Mouse (Mus musculus) kidney, postnatal 14 days (tissue): ENCODE results near the gene Ift43.

Experiments
- DNase-seq: peaks from one replicate; pipeline ENCODE4 v3.0.0; 2022; ENCODE audit warnings: mixed read lengths

Gene Ift43

DNA sequence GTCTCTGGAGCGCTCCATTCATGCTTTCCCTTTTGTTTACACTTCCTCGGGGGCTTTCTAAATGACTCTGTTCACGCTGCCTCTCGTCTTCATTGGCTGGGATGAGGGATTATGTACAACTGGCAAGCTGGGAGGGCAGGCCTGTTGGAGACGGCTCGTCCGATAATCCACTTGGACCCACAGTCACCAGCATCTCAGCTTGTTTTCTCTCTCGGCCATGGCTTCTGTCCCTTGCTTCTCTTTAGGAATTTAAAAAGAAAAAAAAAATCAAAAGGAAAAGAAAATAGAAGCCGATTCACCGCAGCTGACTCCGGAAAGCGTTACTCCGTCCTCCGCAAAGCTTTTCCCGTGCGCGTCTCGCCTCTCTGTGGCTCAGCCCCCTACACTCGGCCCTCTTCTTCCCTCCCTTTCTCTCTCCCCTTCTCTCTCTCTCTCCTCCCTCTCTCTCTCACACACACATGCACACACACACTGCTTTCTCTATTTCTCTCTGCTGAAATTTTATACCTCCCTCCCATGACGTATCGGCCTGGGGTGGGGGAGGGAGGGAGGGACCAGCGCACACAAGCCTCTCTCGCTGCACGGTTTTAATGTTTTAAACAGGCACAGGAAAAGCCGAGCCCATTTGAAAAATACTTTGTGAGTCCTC, 3.7 kb upstream of the Ift43 start, which contains the start of gene Tgfb3:
Gene Tgfb3 (minus strand): TSS at position 489 of the 649 bp plus-strand sequence.
- peak; percentile 63 for DNase-seq

- DNase-seq: peak; percentile 95
Measured at GRCm38 (mm10) chr12:86079202-86079667, 3.1 kb upstream of the Ift43 start.

DNA sequence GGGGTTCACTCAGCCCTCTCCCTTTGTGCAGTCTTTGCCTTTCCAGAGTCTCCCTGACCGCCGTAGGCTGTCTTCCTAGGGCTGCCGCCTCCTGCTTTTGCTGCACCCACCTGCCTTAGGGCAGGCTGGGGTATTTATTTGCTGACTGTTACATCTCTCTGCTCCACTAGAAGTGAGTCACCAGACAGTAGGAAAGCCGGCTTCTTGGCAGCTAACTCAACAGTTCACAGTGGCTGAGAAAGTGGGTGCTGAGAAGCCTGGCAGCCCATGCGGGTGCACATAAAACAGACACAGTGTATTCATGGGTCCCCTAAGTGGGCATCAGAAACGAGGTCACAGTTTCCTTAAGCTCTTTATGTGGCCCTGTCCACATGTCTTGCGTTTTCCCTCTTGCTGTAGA, 3.5 kb downstream of the Ift43 start:
- DNase-seq: no peak

DNA sequence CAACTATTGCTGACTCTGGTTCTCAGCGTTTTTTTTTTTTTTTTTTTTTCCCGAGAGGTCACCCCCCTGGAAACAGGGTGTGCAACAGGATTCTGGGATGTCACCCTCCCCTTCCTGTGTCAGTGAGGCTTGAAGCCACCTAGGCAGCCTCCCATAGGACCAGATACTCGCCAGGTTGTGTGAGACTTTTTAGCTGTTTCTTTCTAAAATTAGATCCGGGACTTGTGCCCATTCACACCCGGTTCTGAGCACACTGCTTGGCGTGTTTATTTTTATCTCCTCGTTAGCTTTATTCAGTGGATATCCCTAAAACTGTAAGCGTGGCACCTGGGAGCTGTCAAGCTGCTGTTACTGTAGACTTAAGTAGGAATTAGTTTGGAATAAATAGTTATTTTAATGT, 4.2 kb downstream of the Ift43 start:
- DNase-seq: no peak

GRCm38 (mm10) chr12:86088042-86088441, 5.7 kb downstream of the Ift43 start:
- DNase-seq: peak; percentile 66

DNA sequence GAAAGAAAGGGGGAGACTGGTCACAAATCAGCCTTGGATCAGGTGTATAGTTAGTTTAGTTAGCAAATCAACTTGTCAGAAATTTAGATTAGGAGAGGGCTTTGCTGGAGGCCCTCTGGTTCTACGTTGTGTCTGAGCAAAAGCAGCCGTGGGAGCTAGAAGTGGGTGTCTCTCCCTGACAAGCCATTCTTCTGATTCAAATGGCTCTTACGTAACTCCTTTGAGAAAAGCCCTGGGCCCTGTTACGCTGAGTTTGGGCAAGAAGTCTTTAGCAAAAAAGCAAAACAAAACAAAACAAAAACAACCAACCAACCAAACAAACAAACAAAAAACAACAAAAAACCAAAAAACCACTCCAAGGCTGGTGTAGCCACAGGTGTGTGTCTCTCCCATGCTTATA, 8.4 kb downstream of the Ift43 start:
- no peak for DNase-seq

- peak; percentile 60 for DNase-seq
Measured at GRCm38 (mm10) chr12:86091601-86092132, 9.3 kb downstream of the Ift43 start.

DNA sequence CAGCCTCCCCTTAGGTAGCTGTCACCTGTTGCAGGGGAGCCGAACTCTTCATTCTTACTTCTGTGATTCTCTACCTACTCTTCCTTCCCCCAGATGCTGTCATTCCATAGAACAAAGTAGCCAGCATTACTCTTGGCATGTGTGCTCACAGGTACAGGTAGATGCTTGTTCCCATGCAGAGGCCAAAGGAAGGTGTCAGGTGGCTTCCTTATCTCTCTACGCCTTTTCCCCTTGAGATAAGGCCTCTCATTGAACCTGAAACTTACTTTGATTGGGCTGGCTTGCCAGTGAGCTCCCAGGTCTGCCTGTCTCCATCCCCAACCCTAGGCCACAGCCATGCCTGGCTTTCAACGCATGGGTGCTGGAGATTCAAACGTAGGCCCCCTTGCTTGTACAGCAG, 11.7 kb downstream of the Ift43 start:
- no peak for DNase-seq

DNA sequence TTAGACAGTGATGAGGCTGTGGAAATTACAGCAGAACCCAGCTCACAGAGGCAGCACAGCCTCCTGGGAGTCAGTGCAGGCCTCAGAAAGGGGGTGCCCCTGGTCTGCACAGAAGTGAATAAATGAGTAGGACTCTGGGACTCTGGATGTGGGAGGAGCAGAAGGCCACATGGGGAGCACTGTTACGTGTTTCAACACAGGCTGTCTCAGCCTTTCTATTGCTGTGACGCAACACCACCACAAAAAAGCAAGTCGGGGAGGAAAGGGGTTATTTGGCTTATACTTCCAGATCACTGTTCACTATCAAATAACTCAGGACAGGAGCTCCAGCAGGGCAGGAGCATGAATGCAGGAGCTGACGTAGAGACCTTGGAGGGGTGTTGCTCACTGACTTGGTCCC, 13.5 kb downstream of the Ift43 start:
- DNase-seq: no peak

DNA sequence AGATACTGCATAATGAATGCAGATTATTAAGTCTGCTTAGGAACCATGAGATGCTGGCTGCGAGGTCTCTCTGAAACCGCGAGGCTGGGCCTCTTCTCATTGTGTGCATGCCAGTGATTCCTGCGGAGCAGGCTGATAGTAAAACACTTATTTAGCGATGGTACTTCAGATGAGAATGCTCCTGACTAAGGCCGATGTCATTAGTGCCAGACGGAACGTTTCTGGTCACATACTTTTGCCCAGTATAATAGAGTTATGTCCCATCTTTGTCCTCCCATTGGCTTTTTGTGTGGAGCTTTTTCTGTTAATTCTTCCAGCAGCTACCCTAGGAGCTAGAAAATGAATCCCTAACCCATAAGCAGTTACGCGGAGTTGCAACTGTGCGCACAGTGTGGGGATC, 15.4 kb downstream of the Ift43 start:
- no peak for DNase-seq

DNA sequence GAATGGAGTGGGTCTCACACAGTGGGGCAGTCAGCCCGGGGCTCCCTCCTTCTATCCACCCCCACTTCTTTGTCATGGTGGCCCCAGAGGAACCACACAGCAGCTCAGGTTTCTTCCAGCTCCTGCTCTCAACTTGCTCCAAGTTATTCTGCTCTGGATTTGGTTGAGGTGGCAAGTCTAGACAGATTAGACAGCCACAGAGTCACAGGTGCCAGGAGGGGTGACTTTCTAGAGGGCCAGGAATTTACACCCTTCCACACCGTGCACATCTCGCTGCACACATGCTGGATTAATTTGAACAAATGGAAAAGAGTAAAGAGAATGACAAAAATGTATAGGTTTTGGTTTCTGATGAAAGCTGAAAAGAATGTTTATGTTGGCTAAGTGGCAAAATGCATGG, 18.4 kb downstream of the Ift43 start:
- no peak for DNase-seq

DNA sequence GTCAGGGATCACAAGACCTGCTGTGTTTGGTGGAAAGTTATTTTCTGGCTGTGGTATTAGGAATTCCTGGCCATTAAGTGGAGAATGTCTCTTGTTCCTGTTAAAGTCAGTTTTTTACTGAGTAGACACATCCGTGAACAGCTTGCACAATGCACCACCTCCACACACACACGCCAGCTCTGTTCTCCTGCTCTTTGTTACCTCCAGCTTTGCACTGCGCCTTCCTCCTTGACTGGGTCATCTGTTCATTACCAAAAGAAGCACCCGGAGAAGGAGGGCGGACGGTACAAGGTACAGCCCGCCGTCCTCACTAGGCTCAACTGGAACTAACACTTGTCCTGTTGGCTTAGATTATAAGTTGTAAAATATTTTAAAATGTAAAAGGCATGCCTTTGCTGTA, 20.3 kb downstream of the Ift43 start:
- DNase-seq: peak; percentile 59

- no peak for DNase-seq
Measured at GRCm38 (mm10) chr12:86103391-86103790, 21.1 kb downstream of the Ift43 start.

- DNase-seq: peak; percentile 56
Measured at GRCm38 (mm10) chr12:86103852-86104251, 21.5 kb downstream of the Ift43 start.

DNA sequence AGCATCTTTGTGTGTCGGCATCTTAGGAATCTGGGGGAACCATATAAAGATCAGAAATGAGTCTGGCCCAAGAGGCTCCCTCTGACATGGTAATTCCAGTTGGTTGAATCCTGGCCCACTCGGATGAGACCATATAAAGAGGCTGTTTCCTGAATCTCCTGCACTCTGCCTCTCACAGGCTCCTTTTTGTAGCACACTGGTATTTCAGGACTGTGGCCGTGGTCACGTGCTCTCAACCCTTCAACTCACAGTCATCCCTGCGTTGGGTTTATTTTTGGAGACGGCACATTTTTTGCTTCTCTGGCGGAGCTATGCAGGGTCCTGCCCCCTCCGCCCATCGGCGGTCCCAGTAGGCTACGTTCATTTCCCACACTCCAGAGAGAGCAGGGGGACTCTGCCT, 22.0 kb downstream of the Ift43 start:
- peak; percentile 55 for DNase-seq

DNA sequence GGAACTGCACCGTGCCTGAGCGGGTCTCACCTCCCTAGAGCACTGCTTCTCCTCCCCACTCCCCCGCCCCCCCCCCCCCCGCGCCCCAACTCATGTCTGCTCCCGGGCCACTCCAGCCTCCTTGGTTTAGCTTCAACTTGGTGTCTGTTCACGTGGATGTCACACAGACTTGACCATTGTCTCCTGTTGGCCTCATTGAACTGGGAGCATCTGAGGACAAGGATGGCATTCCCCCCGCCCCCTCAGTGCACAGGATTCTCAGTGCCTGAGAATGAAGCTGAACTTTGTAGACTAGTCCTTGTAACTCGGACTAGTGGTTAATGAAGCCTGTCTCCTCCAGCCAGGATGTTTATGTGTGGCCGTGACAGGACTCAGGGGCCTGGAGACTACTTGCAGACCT, 23.2 kb downstream of the Ift43 start:
- DNase-seq: peak; percentile 40

GRCm38 (mm10) chr12:86106086-86106485, 23.7 kb downstream of the Ift43 start:
- DNase-seq: no peak

DNA sequence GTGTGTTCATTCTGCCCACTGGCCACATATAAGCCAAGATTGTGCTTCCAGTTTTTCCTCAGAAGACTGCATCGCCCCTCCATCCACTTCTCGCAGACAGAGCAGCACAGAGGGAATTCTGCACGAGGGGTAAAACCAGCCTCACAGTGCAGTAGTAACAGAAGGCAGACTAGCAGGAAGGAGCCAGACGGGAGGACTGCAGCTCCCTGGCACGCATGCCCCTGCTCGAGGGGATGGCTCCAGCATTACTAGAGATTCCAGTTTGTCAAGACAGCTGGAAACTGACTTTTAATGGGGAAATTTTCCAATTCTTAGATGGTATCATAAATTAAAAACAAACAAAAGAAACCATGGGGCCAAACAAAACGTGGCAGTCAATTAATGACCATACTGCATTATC, 25.3 kb downstream of the Ift43 start:
- DNase-seq: no peak

- DNase-seq: peak; percentile 58
Measured at GRCm38 (mm10) chr12:86109531-86109930, 27.2 kb downstream of the Ift43 start.

- DNase-seq: peak; percentile 57
Measured at GRCm38 (mm10) chr12:86110637-86111036, 28.3 kb downstream of the Ift43 start.

DNA sequence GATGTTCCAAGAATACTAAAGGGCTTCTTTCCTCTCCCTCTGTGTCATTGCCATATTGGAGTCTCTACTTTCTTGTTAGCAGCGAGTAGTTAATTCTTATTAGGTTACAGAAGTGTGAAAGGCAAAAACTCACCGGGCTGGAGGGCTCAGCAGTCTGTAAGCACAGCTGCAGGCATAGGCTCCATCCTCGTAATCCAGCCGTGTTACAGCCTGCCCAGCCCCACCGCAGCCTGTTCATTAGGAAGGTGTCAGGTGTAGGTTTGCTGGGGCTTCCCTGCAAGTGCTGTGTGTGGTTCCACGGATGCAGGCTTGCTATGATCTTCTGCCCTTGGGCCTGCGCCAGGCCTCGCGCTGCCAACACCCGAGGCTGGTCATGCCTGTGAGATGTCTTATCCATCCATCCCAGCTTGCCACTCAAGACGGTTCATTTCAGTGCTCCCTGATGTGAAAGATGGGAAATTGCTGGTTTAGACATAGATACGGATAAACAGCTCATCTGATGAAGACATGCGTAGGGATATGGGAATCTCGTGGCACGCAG, 34.0 kb downstream of the Ift43 start:
- DNase-seq: no peak

GRCm38 (mm10) chr12:86124016-86124415, 41.7 kb downstream of the Ift43 start:
- DNase-seq: no peak

DNA sequence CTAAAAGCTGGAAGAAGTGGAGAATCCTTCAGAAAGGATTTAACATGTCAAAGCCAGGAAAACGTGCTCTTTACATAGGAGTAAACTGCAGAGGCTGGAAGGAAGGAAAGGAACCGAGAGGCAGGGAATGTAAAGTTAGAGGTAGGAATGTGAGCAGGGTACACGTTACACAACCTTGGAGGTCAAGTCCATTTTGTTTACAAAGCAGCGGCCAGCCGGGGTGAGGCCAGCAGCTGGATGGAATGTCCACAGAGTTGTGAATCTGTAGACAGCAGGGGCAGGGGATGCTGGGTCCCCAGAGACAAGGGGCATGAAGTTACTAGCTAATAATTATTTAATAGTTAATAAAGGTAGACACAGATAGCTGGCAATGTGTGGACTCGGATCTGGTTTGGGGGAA, 45.8 kb downstream of the Ift43 start:
- peak; percentile 76 for DNase-seq

GRCm38 (mm10) chr12:86129005-86129404, 46.7 kb downstream of the Ift43 start:
- no peak for DNase-seq

GRCm38 (mm10) chr12:86129696-86130095, 47.4 kb downstream of the Ift43 start:
- peak; percentile 53 for DNase-seq
